Mouse (Mus musculus) embryonic facial prominence, embryonic 12.5 days (tissue): ENCODE results near the gene Atp2b2. TPM values are rescaled to one million over a fixed set of nuclear protein-coding genes. Genes with fewer than 3 reads are reported as not detected.

ENCODE experiments used
- ATAC-seq: fragments of 200-750 bp; cut with Nextera tagmentation; 2 replicates; pipeline ENCODE4 v1.8.0; 2017; ENCODE audit not compliant: insufficient number of reproducible peaks, insufficient read depth, low FRiP score, low TSS enrichment
- H3K27ac ChIP-seq: fragments of 300-500 bp; sonication (generic); 2 replicates; pipeline ENCODE4 v1.5.1; 2016; ENCODE audit warnings: mild to moderate bottlenecking
- H3K27me3 ChIP-seq: fragments of 300-500 bp; sonication (generic); 2 replicates; pipeline ENCODE4 v1.6.1; 2016; ENCODE audit warnings: mild to moderate bottlenecking, moderate library complexity
- H3K36me3 ChIP-seq: fragments of 300-500 bp; sonication (generic); 2 replicates; pipeline ENCODE4 v1.6.1; 2016; ENCODE audit warnings: mild to moderate bottlenecking
- H3K4me1 ChIP-seq: fragments of 300-500 bp; sonication (generic); 2 replicates; pipeline ENCODE4 v1.6.1; 2016
- H3K4me2 ChIP-seq: fragments of 300-500 bp; sonication (generic); replicated peaks from 2 replicates; pipeline ENCODE4 v1.6.1; 2016; ENCODE audit warnings: mild to moderate bottlenecking, moderate library complexity
- H3K4me3 ChIP-seq: fragments of 300-500 bp; sonication (generic); 2 replicates; pipeline ENCODE4 v1.5.1; 2016; ENCODE audit warnings: mild to moderate bottlenecking
- H3K9ac ChIP-seq: fragments of 300-500 bp; sonication (generic); 2 replicates; pipeline ENCODE4 v1.6.1; 2016; ENCODE audit warnings: mild to moderate bottlenecking, moderate library complexity
- H3K9me3 ChIP-seq: fragments of 300-500 bp; sonication (generic); 2 replicates; pipeline ENCODE4 v1.6.1; 2016; ENCODE audit warnings: mild to moderate bottlenecking, moderate library complexity
- WGBS: fragments of 180-500 bp; shearing (Covaris S2); methylation state at CpG from one replicate; pipeline ENCODE4 v1.1.7; 2016; 5-methylcytosine and 5-hydroxymethylcytosine counted together
- polyA plus RNA-seq: library from polyadenylated mRNA; unstranded; fragments of >200 nt; fragmentation: Nextera tagmentation; extraction: Ambion mirVana; gene quantifications from 2 replicates; pipeline ENCODE4 v1.2.1, GENCODE M21; 2016

Gene Atp2b2
- polyA plus RNA-seq, 1 experiment from 2014 or later: 1.9 TPM

DNA sequence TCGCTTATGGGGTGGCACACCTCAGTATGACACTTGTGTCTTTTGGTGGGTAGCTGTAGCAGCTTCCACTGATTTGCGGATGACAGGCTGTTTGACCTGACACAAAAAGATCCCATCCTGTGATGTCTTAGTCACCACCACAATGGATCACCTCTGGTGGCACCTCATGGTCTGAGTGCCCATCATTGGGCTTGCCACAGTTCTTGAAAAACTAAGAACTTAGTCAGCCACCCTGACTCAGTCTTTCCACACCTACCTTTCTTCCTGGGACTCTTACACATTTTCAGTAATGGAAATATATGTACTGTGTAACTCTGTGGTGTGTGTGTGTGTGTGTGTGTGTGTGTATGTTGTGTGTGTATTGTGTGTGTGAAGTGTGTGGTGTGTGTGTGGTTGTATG, 71.5 kb downstream of the Atp2b2 start:
- ATAC-seq: no peak
- Histone ChIP-seq H3K27me3 (no peaks in the 10 kb centered on the region), H3K27ac (no peak overlapping the region), H3K4me2 (no peak overlapping the region), H3K4me1 (no peaks in the 10 kb centered on the region; the same call in 1 of the 2 replicates), H3K9me3 (no peaks in the 10 kb centered on the region), H3K4me3 (no peak overlapping the region), H3K9ac (no peak overlapping the region), H3K36me3 (no peaks in the 10 kb centered on the region)
- WGBS: 92% methylated on average over 2 of the region's 2 CpGs

DNA sequence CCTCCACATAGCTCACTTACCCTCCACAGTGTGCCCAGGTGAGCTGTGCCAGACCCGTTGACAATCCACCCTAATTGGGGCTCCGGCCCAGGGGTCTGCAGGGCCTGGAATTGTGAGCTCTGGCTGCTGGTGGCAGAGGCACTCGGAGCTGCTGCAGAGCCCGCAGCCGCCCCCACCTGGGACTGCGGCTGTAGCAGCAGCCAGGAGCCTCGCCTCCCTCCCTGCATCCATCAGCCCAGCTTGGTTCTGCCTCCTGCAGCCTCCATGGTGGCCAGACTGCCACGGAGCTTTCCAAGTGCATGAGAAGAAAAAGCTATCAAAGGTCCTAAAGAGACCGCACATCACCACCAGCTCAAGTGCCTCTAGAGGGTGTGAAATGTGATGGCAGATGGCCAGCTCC, 71.9 kb downstream of the Atp2b2 start:
- H3K9ac ChIP-seq: no peak overlapping the region
- H3K4me3 ChIP-seq: no peak overlapping the region
- ATAC-seq: no peak
- H3K4me1 ChIP-seq: peaks cover 2% of the 10 kb centered on the region; the same call in 1 of the 2 replicates
- H3K9me3 ChIP-seq: no peaks in the 10 kb centered on the region
- no peaks in the 10 kb centered on the region for H3K27me3 ChIP-seq
- H3K27ac ChIP-seq: no peak overlapping the region
- H3K36me3 ChIP-seq: no peaks in the 10 kb centered on the region
- H3K4me2 ChIP-seq: no peak overlapping the region
- WGBS: 72% methylated on average over 9 of the region's 9 CpGs

- no peak for ATAC-seq
- Histone ChIP-seq H3K27me3 (no peaks in the 10 kb centered on the region), H3K4me1 (peaks cover 3% of the 10 kb centered on the region; the same call in 1 of the 2 replicates), H3K36me3 (no peaks in the 10 kb centered on the region), H3K4me2 (no peak overlapping the region), H3K9ac (no peak overlapping the region), H3K9me3 (no peaks in the 10 kb centered on the region), H3K27ac (no peak overlapping the region), H3K4me3 (no peak overlapping the region)
- 34% methylated on average over 3 of the region's 3 CpGs for WGBS
These were observed 72.7 kb downstream of the Atp2b2 start for GRCm38 (mm10) chr6:113969751-113970150.

GRCm38 (mm10) chr6:113962811-113963210, 79.6 kb downstream of the Atp2b2 start:
- no peak for ATAC-seq
- Histone ChIP-seq H3K4me3 (no peak overlapping the region), H3K27ac (no peak overlapping the region), H3K9me3 (no peaks in the 10 kb centered on the region), H3K27me3 (no peaks in the 10 kb centered on the region), H3K36me3 (no peaks in the 10 kb centered on the region), H3K4me1 (peaks cover 3% of the 10 kb centered on the region; the same call in 1 of the 2 replicates), H3K9ac (no peak overlapping the region), H3K4me2 (no peak overlapping the region)
- 11% methylated on average over 3 of the region's 3 CpGs for WGBS

- H3K9ac ChIP-seq: no peak overlapping the region
- H3K4me1 ChIP-seq: peaks cover 3% of the 10 kb centered on the region; the same call in 1 of the 2 replicates
- no peaks in the 10 kb centered on the region for H3K27me3 ChIP-seq
- H3K9me3 ChIP-seq: no peaks in the 10 kb centered on the region
- no peaks in the 10 kb centered on the region for H3K36me3 ChIP-seq
- H3K4me3 ChIP-seq: no peak overlapping the region
- no peak overlapping the region for H3K4me2 ChIP-seq
- no peak for ATAC-seq
- H3K27ac ChIP-seq: no peak overlapping the region
- 72% methylated on average over 2 of the region's 2 CpGs for WGBS
These were observed 80.8 kb downstream of the Atp2b2 start for GRCm38 (mm10) chr6:113961658-113962057.

GRCm38 (mm10) chr6:113959336-113959735, 83.1 kb downstream of the Atp2b2 start:
- no peak overlapping the region for H3K4me2 ChIP-seq
- H3K4me3 ChIP-seq: no peak overlapping the region
- 76% methylated on average over 1 of the region's 1 CpGs for WGBS
- H3K9ac ChIP-seq: no peak overlapping the region
- H3K9me3 ChIP-seq: no peaks in the 10 kb centered on the region
- no peaks in the 10 kb centered on the region for H3K36me3 ChIP-seq
- no peaks in the 10 kb centered on the region for H3K4me1 ChIP-seq
- ATAC-seq: no peak
- no peaks in the 10 kb centered on the region for H3K27me3 ChIP-seq
- H3K27ac ChIP-seq: no peak overlapping the region

- Histone ChIP-seq H3K9ac (no peak overlapping the region), H3K9me3 (no peaks in the 10 kb centered on the region), H3K27ac (no peak overlapping the region), H3K27me3 (no peaks in the 10 kb centered on the region), H3K4me1 (no peaks in the 10 kb centered on the region), H3K36me3 (no peaks in the 10 kb centered on the region), H3K4me3 (no peak overlapping the region), H3K4me2 (no peak overlapping the region)
- WGBS: 54% methylated on average over 2 of the region's 2 CpGs
- ATAC-seq: no peak
These were observed 83.7 kb downstream of the Atp2b2 start for GRCm38 (mm10) chr6:113958714-113959113.

DNA sequence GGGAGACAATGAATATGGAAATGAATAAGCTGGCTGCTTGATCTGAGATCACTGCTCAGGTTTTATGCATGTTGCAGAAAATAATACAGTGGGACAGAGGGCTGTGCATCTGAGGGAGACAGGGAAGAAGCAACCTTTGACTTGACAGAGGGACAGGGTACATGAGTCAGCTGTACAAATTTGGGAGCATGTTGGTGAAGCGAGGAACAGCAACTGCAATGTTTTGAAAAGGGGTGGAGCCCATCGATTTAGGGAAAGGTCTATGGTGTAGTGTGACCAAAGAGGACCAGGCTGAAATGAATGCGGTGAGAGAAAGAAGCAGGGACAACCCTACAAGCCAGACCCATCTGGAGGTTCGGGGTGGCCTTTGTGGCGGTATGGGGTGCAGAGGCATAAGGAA, 84.4 kb downstream of the Atp2b2 start:
- no peak overlapping the region for H3K9ac ChIP-seq
- no peak overlapping the region for H3K4me2 ChIP-seq
- H3K27me3 ChIP-seq: no peaks in the 10 kb centered on the region
- no peak for ATAC-seq
- no peak overlapping the region for H3K27ac ChIP-seq
- no peaks in the 10 kb centered on the region for H3K4me1 ChIP-seq
- H3K9me3 ChIP-seq: no peaks in the 10 kb centered on the region
- H3K4me3 ChIP-seq: no peak overlapping the region
- WGBS: 77% methylated on average over 5 of the region's 5 CpGs
- H3K36me3 ChIP-seq: no peaks in the 10 kb centered on the region

GRCm38 (mm10) chr6:113957232-113957940, 85.0 kb downstream of the Atp2b2 start:
- H3K4me3 ChIP-seq: no peak overlapping the region
- no peak for ATAC-seq
- WGBS: 79% methylated on average over 19 of the region's 19 CpGs
- H3K4me1 ChIP-seq: no peaks in the 10 kb centered on the region
- no peaks in the 10 kb centered on the region for H3K9me3 ChIP-seq
- no peak overlapping the region for H3K9ac ChIP-seq
- no peak overlapping the region for H3K4me2 ChIP-seq
- H3K27me3 ChIP-seq: no peaks in the 10 kb centered on the region
- no peak overlapping the region for H3K27ac ChIP-seq
- H3K36me3 ChIP-seq: no peaks in the 10 kb centered on the region

DNA sequence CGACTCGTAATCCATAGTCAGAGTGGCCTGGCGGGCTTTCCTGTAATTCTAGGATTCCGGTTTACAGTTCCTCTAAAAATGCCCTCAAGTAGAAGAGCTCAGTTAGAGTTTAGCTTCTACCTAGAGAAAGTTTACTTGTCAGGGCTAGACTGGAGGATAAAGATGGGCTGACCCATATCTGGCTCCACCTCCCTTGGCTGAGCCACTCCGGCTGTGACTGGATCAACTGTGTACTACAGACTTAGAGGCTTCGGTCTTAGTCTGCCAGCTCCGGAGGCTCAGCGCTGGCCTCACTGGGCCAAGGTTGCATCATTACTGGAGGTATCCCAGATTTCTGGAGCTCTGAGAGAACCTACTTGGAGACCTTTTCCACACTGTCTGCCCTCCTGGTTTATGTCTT, 94.9 kb downstream of the Atp2b2 start:
- 88% methylated on average over 8 of the region's 8 CpGs for WGBS
- no peak for ATAC-seq
- no peak overlapping the region for H3K27ac ChIP-seq

GRCm38 (mm10) chr6:113942355-113942754, 100.1 kb downstream of the Atp2b2 start:
- Histone ChIP-seq H3K4me1 (no peaks in the 10 kb centered on the region), H3K27me3 (no peaks in the 10 kb centered on the region), H3K4me2 (no peak overlapping the region), H3K36me3 (no peaks in the 10 kb centered on the region), H3K4me3 (no peak overlapping the region), H3K9ac (no peak overlapping the region), H3K27ac (no peak overlapping the region), H3K9me3 (no peaks in the 10 kb centered on the region)
- 60% methylated on average over 12 of the region's 12 CpGs for WGBS
- no peak for ATAC-seq

More for the DNA sequence above, 94.9 kb downstream of the Atp2b2 start:
- Histone ChIP-seq H3K4me2 (no peak overlapping the region), H3K4me3 (no peak overlapping the region), H3K4me1 (no peaks in the 10 kb centered on the region), H3K36me3 (no peaks in the 10 kb centered on the region), H3K9ac (no peak overlapping the region), H3K27me3 (no peaks in the 10 kb centered on the region), H3K9me3 (no peaks in the 10 kb centered on the region)

- H3K4me2 ChIP-seq: no peak overlapping the region
- H3K36me3 ChIP-seq: no peaks in the 10 kb centered on the region
- H3K4me3 ChIP-seq: no peak overlapping the region
- H3K4me1 ChIP-seq: no peaks in the 10 kb centered on the region
- ATAC-seq: no peak
- H3K9ac ChIP-seq: no peak overlapping the region
- no peak overlapping the region for H3K27ac ChIP-seq
- WGBS: 82% methylated on average over 5 of the region's 5 CpGs
- no peaks in the 10 kb centered on the region for H3K27me3 ChIP-seq
- no peaks in the 10 kb centered on the region for H3K9me3 ChIP-seq
These were observed 101.1 kb downstream of the Atp2b2 start for GRCm38 (mm10) chr6:113941324-113941723.
